Mouse (Mus musculus) gastrocnemius, adult 2 months (tissue): ENCODE measurements around the gene Rab9. TPM values are rescaled to one million over a fixed set of nuclear protein-coding genes. Genes with fewer than 3 reads are reported as not detected.

Experiments used
- DNase-seq: peaks from one replicate; pipeline ENCODE4 v3.0.0; 2022
- H3K27ac ChIP-seq: fragments of 200-600 bp; 2 replicates; pipeline ENCODE4 v1.8.1; 2022; ENCODE audit warnings: mild to moderate bottlenecking
- H3K4me3 ChIP-seq: fragments of 200-600 bp; 2 replicates; pipeline ENCODE4 v1.8.1; 2022; ENCODE audit warnings: mild to moderate bottlenecking, moderate library complexity
- CTCF ChIP-seq: fragments of 200-600 bp; IDR thresholded peaks from 2 replicates; pipeline ENCODE4 v1.8.1; 2022; ENCODE audit warnings: antibody characterized with exemption, mild to moderate bottlenecking, moderate library complexity
- intact Hi-C: fragments of 180-260 bp; cut with DNase I; formaldehyde crosslinking; loops from one replicate; pipeline ENCODE4 v1.15.1; 2025
- total RNA-seq, 2 experiments: library from RNA; stranded (reverse); gene quantifications; 2 replicates each; pipeline ENCODE4 v1.2.3; 2021

Gene Rab9
- total RNA-seq, 2 experiments from 2014 or later, result 18.6 to 20.0 TPM

GRCm38 (mm10) chrX:166440036-166440615 is 39.5 kb downstream of the Rab9 start, which contains the start of gene Trappc2:
Gene Trappc2 (plus strand): TSS chrX:166440574.
- no peak for DNase-seq
- peak within 1 kb of the TSS; percentile 83 for H3K4me3 ChIP-seq

GRCm38 (mm10) chrX:166434812-166435211 is 44.9 kb downstream of the Rab9 start:
- intact Hi-C loops, result no loop called here
- H3K4me3 ChIP-seq, result no peak overlapping the region
- H3K27ac ChIP-seq, result no peak overlapping the region
- DNase-seq, result no peak
- TF ChIP-seq CTCF, result no peak

More at GRCm38 (mm10) chrX:166440036-166440615, 39.5 kb downstream of the Rab9 start, which contains the start of gene Trappc2:
- TF ChIP-seq CTCF, result no peak
- intact Hi-C loops, result loop anchor here (1.0 to 10.0 kb wide), 2 partner anchors 70 to 215 kb away; no protein-coding TSS in a partner anchor
- H3K27ac ChIP-seq, result peak within 1 kb of the TSS; percentile 94

GRCm38 (mm10) chrX:166416196-166416595 is 63.5 kb downstream of the Rab9 start:
- peak; percentile 17 for DNase-seq
- Histone ChIP-seq H3K27ac (no peak overlapping the region), H3K4me3 (no peak overlapping the region)
- intact Hi-C loops, result loop anchor here (5.0 to 10.0 kb wide), 2 partner anchors 236 to 251 kb away; no protein-coding TSS in a partner anchor
- peak; percentile 64 for TF ChIP-seq CTCF

GRCm38 (mm10) chrX:166407865-166408264 is 71.8 kb downstream of the Rab9 start:
- Histone ChIP-seq H3K27ac (no peak overlapping the region), H3K4me3 (no peak overlapping the region)
- intact Hi-C loops, result no loop called here
- no peak for DNase-seq
- TF ChIP-seq CTCF, result no peak

Other genes starting within 250 kb of the Rab9 start
- gene Gpm6b, start 241.0 kb downstream of the Rab9 start, total RNA-seq, result 1 to 10 TPM; 2.9 to 3.3 TPM
- gene Trappc2, start 39.3 kb downstream of the Rab9 start, total RNA-seq, result 10 to 100 TPM; 19.2 to 20.0 TPM
- 1 to 10 TPM; 4.6 to 6.2 TPM for gene Ofd1, start 39.2 kb downstream of the Rab9 start, total RNA-seq
- gene Tceanc, start 38.7 kb upstream of the Rab9 start, total RNA-seq, result 1 to 10 TPM; 1.9 to 4.3 TPM
- gene Egfl6, start 105.9 kb upstream of the Rab9 start, total RNA-seq, result under 1 TPM; 0.08 to 0.92 TPM